Mouse (Mus musculus): ENCODE results near the gene Lpar2. TPM values are rescaled to one million over a fixed set of nuclear protein-coding genes. Genes with fewer than 3 reads are reported as not detected.

Gene Lpar2
- polyA plus RNA-seq, 1 experiment = 3.5 TPM

DNA sequence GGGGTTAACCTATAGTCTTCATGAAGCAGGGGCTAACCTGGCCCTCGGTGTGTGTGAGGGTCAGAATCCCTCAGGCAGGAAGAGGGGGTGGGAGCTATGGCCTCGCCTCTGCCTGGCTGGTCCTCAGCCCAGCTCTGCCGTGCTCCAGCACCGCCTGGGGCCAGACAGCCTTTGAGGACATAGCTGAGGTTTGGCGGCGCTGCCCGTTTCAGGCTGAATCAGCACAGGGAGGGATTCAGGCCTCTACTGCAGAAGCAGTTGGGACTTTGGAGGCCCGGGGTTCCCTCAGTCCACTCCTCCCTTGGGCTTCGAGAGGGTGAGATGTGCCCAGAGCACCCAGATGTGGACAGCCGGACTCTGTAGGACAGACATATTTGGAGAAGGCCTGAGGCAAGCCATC is 53.9 kb downstream of the Lpar2 start:
- Histone ChIP-seq H3K4me1 (ENCODE audit: control insufficient read depth, insufficient read depth, low read length) (no peaks in the 10 kb centered on the region), H3K4me3 (replicated peaks; ENCODE audit: extremely low read depth, low read depth, low read length) (no peak overlapping the region)
- DNase-seq = no peak
- no peak for TF ChIP-seq POLR2A (IDR thresholded peaks at IDR 0.05; ENCODE audit: borderline replicate concordance, extremely low read depth, low read depth, low read length)
- 41% methylated on average over 10 of the region's 10 CpGs for WGBS

DNA sequence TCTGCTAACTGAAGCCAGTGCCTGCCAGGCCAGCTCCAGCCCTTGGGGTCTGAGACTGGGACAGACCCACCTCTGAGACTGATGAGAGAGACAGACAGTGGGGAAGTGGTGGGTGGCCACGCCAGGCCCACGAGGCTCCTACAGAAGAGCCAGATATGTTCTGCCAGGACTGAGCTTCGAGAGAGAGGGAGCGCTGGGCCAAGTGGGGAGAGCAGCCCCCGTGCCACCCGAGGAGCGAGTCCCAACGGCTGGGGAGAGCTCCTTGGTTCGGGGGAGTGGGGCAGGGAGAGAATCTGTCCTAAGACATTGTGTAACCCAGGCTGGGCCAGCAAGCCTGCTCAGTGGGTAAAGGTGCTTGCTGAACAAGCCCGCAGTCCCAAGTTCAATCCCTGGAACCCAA is 54.7 kb downstream of the Lpar2 start:
- no peak for TF ChIP-seq CTCF (IDR thresholded peaks at IDR 0.05; ENCODE audit: insufficient read depth, low read length)
- no peak for DNase-seq
- WGBS = 74% methylated on average over 10 of the region's 10 CpGs
- Histone ChIP-seq H3K4me1 (ENCODE audit: control insufficient read depth, insufficient read depth, low read length) (peaks cover 3% of the 10 kb centered on the region), H3K4me3 (replicated peaks; ENCODE audit: extremely low read depth, low read depth, low read length) (no peak overlapping the region)

DNA sequence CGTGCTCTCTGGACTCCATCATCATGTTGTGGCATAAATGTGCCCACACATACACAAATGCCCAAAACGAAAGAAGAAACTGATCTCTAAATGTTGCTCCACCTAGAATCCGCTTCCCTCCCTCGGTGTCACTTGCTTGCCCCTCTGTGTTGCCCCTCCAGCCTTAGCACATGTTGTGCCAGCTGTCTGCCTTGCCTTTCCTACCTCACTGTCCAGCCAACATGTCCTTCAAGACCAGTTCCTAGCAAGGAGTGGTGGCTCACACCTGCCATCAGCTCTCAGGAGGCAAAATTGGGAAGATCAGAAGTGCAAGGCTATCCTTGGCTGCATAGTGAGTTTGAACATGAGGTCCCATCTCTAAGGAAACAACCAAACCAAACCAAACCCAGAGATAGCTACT is 55.2 kb downstream of the Lpar2 start:
- WGBS = 78% methylated on average over 4 of the region's 4 CpGs
- TF ChIP-seq CTCF (IDR thresholded peaks at IDR 0.05; ENCODE audit: insufficient read depth, low read length) (no peak), POLR2A (IDR thresholded peaks at IDR 0.05; ENCODE audit: borderline replicate concordance, extremely low read depth, low read depth, low read length) (no peak)
- no peak overlapping the region for H3K4me3 ChIP-seq (replicated peaks; ENCODE audit: extremely low read depth, low read depth, low read length)
- peaks cover 6% of the 10 kb centered on the region for H3K4me1 ChIP-seq (ENCODE audit: control insufficient read depth, insufficient read depth, low read length)
- DNase-seq = no peak

DNA sequence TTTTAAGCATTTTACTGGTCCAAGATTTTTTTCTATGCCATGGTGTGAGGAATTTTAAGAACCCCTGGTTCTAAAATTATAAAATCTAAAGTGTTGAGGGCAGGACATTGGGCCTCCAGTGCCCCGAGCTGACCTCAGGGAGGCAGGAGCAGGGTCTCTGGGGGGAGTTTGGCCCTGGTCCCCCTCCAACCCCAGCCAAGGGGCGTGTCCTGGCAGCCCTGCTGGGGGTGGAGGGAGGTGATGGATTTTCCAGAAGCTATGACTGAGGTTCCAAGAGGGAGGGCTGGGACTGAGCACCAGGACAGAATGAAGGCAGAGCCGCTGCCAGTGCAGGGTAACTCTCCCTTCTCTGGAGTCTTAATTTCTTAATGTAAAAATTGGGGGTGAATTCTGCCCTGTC is 55.8 kb downstream of the Lpar2 start:
- H3K4me3 ChIP-seq (replicated peaks; ENCODE audit: extremely low read depth, low read depth, low read length) = no peak overlapping the region
- TF ChIP-seq POLR2A (IDR thresholded peaks at IDR 0.05; ENCODE audit: borderline replicate concordance, extremely low read depth, low read depth, low read length) = no peak
- TF ChIP-seq CTCF (IDR thresholded peaks at IDR 0.05; ENCODE audit: insufficient read depth, low read length) = no peak
- H3K4me1 ChIP-seq (ENCODE audit: control insufficient read depth, insufficient read depth, low read length) = peaks cover 6% of the 10 kb centered on the region
- DNase-seq = no peak
- WGBS = 56% methylated on average over 3 of the region's 3 CpGs

DNA sequence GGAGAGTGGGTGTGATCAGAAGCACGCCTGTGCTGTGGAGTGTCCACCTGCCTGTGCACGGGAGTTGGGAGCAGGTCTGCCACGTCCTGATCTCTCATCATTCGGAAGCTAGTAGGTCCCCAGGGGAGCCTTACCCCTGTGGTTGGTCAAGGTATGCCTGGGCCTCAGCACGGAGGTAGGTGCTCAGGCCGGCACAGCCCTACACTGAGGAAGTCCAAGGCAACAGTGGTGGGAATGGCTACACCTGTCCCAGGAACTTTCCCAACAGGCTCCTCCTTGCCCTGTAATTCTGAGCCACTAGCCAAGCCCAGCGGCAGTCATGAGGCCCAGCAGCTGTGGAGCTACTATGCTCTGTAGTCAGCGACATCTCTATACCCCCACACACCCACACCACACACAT is 57.4 kb downstream of the Lpar2 start:
- Histone ChIP-seq H3K4me1 (ENCODE audit: control insufficient read depth, insufficient read depth, low read length) (peaks cover 6% of the 10 kb centered on the region), H3K4me3 (replicated peaks; ENCODE audit: extremely low read depth, low read depth, low read length) (no peak overlapping the region)
- 63% methylated on average over 8 of the region's 8 CpGs for WGBS
- TF ChIP-seq CTCF (IDR thresholded peaks at IDR 0.05; ENCODE audit: insufficient read depth, low read length) (no peak), POLR2A (IDR thresholded peaks at IDR 0.05; ENCODE audit: borderline replicate concordance, extremely low read depth, low read depth, low read length) (no peak)
- no peak for DNase-seq

Other genes starting within 250 kb of the Lpar2 start
- gene Zfp868, start 196.9 kb upstream of the Lpar2 start, polyA plus RNA-seq (2012; rRNA removed) = 3.3 and 7.0 TPM in 2 replicates
- 0.66 and 0.86 TPM in 2 replicates for gene Zfp964, start 167.9 kb upstream of the Lpar2 start, polyA plus RNA-seq (2012; rRNA removed)
- 2.4 and 4.7 TPM in 2 replicates for gene Zfp869, start 111.7 kb upstream of the Lpar2 start, polyA plus RNA-seq (2012; rRNA removed)
- gene Zfp963, start 72.5 kb upstream of the Lpar2 start, polyA plus RNA-seq (2012; rRNA removed) = 1.6 and 2.5 TPM in 2 replicates
- 0.80 and 1.5 TPM in 2 replicates for gene Gm20422, start 47.5 kb upstream of the Lpar2 start, polyA plus RNA-seq (2012; rRNA removed)
- gene Atp13a1, start 31.3 kb upstream of the Lpar2 start, polyA plus RNA-seq (2012; rRNA removed) = 65.7 and 70.8 TPM in 2 replicates
- gene Zfp866, start 31.3 kb upstream of the Lpar2 start, polyA plus RNA-seq (2012; rRNA removed) = 9.2 and 14.3 TPM in 2 replicates
- 42.7 and 45.1 TPM in 2 replicates for gene Gmip, start 13.8 kb upstream of the Lpar2 start, polyA plus RNA-seq (2012; rRNA removed)
- gene Pbx4, start 10.1 kb downstream of the Lpar2 start, polyA plus RNA-seq (2012; rRNA removed) = 4.2 and 5.5 TPM in 2 replicates
- 3.1 TPM in 2 replicates for gene Cilp2, start 65.3 kb downstream of the Lpar2 start, polyA plus RNA-seq (2012; rRNA removed)
- gene Tssk6, start 79.8 kb downstream of the Lpar2 start, polyA plus RNA-seq (2012; rRNA removed) = 0.70 and 1.0 TPM in 2 replicates
- 96.8 and 103 TPM in 2 replicates for gene Ndufa13, start 80.1 kb downstream of the Lpar2 start, polyA plus RNA-seq (2012; rRNA removed)
- 3.5 and 5.3 TPM in 2 replicates for gene Yjefn3, start 80.3 kb downstream of the Lpar2 start, polyA plus RNA-seq (2012; rRNA removed)
- gene Gatad2a, start 174.0 kb downstream of the Lpar2 start, polyA plus RNA-seq (2012; rRNA removed) = 78.1 and 81.8 TPM in 2 replicates
- 82.3 and 88.5 TPM in 2 replicates for gene Mau2, start 220.3 kb downstream of the Lpar2 start, polyA plus RNA-seq (2012; rRNA removed)
- 7.8 and 11.9 TPM in 2 replicates for gene Sugp1, start 220.4 kb downstream of the Lpar2 start, polyA plus RNA-seq (2012; rRNA removed)